Mouse (Mus musculus) midbrain, embryonic 14.5 days (tissue): ENCODE results near the gene Cd24a. TPM values are rescaled to one million over a fixed set of nuclear protein-coding genes. Genes with fewer than 3 reads are reported as not detected.

ENCODE experiments used
- ATAC-seq: fragments of 200-750 bp; cut with Nextera tagmentation; 2 replicates; pipeline ENCODE4 v1.8.0; 2017; ENCODE audit warnings: moderate number of reproducible peaks, moderate library complexity; ENCODE audit not compliant: low FRiP score, low TSS enrichment
- DNase-seq: peaks from one replicate; pipeline ENCODE4 v3.0.0-alpha.2; 2015
- H3K27ac ChIP-seq: fragments of 300-500 bp; sonication (generic); replicated peaks from 2 replicates; pipeline ENCODE4 v1.5.1; 2014; ENCODE audit warnings: mild to moderate bottlenecking, low read depth, low read length, moderate library complexity
- H3K27me3 ChIP-seq: fragments of 300-500 bp; sonication (generic); 2 replicates; pipeline ENCODE4 v1.6.1; 2014; ENCODE audit warnings: low read length, control low read depth, mixed read lengths; ENCODE audit not compliant: control insufficient read depth, insufficient read depth
- H3K36me3 ChIP-seq: fragments of 300-500 bp; sonication (generic); 2 replicates; pipeline ENCODE4 v1.6.1; 2014; ENCODE audit warnings: low read length, control low read depth; ENCODE audit not compliant: control insufficient read depth, insufficient read depth
- H3K4me1 ChIP-seq: fragments of 300-500 bp; sonication (generic); 2 replicates; pipeline ENCODE4 v1.6.1; 2014; ENCODE audit warnings: mild to moderate bottlenecking, antibody characterized with exemption, low read length, control low read depth; ENCODE audit not compliant: control insufficient read depth, insufficient read depth
- H3K4me2 ChIP-seq: fragments of 300-500 bp; sonication (generic); 2 replicates; pipeline ENCODE4 v1.6.1; 2014; ENCODE audit warnings: mild to moderate bottlenecking, low read length, moderate library complexity
- H3K4me3 ChIP-seq: fragments of 300-500 bp; sonication (generic); replicated peaks from 2 replicates; pipeline ENCODE4 v1.5.1; 2014; ENCODE audit warnings: low read depth, low read length
- H3K9ac ChIP-seq: fragments of 300-500 bp; sonication (generic); replicated peaks from 2 replicates; pipeline ENCODE4 v1.6.1; 2014; ENCODE audit warnings: mild to moderate bottlenecking, low read length, moderate library complexity
- H3K9me3 ChIP-seq: fragments of 300-500 bp; sonication (generic); 2 replicates; pipeline ENCODE4 v1.6.1; 2016; ENCODE audit warnings: low read length, control low read depth, mixed read lengths; ENCODE audit not compliant: control insufficient read depth
- WGBS: fragments of 180-500 bp; shearing (Covaris S2); extraction: QIAGEN DNeasy Blood & Tissue Kit; methylation state at CpG from one replicate; pipeline ENCODE4 v1.1.7; 2014; 5-methylcytosine and 5-hydroxymethylcytosine counted together
- polyA plus RNA-seq: library from polyadenylated mRNA; unstranded; fragments of >200 nt; fragmentation: Nextera tagmentation; extraction: Ambion mirVana; gene quantifications from 2 replicates; pipeline ENCODE4 v1.2.1, GENCODE M21; 2014

The Cd24a gene
- polyA plus RNA-seq, 1 experiment from 2014 or later = 1,163 TPM

GRCm38 (mm10) chr10:43550923-43551322, 27.2 kb upstream of the Cd24a start:
- Histone ChIP-seq H3K27ac (no peak overlapping the region; the same call in none of the 2 replicates), H3K9ac (no peak overlapping the region), H3K9me3 (no peaks in the 10 kb centered on the region), H3K36me3 (no peaks in the 10 kb centered on the region), H3K4me3 (no peak overlapping the region), H3K4me1 (no peaks in the 10 kb centered on the region), H3K27me3 (no peaks in the 10 kb centered on the region), H3K4me2 (no peak overlapping the region)
- ATAC-seq = no peak
- WGBS = 39% methylated on average over 3 of the region's 3 CpGs
- DNase-seq = no peak

- no peak overlapping the region; the same call in 1 of the 2 replicates for H3K27ac ChIP-seq
- H3K27me3 ChIP-seq = no peaks in the 10 kb centered on the region
- no peaks in the 10 kb centered on the region for H3K9me3 ChIP-seq
- no peak overlapping the region for H3K4me2 ChIP-seq
- 35% methylated on average over 3 of the region's 3 CpGs for WGBS
- no peak overlapping the region for H3K4me3 ChIP-seq
- H3K4me1 ChIP-seq = no peaks in the 10 kb centered on the region
- no peaks in the 10 kb centered on the region for H3K36me3 ChIP-seq
- DNase-seq (peak; percentile 32), ATAC-seq (no peak)
- no peak overlapping the region for H3K9ac ChIP-seq
Measured at GRCm38 (mm10) chr10:43551388-43551787, 26.7 kb upstream of the Cd24a start.

- H3K36me3 ChIP-seq = no peaks in the 10 kb centered on the region
- WGBS = 95% methylated on average over 5 of the region's 5 CpGs
- no peak overlapping the region for H3K4me2 ChIP-seq
Measured at GRCm38 (mm10) chr10:43557630-43558165, 20.4 kb upstream of the Cd24a start.

GRCm38 (mm10) chr10:43559313-43559712, 18.8 kb upstream of the Cd24a start:
- H3K27me3 ChIP-seq = no peaks in the 10 kb centered on the region
- H3K27ac ChIP-seq = no peak overlapping the region
- ATAC-seq (no peak), DNase-seq (no peak)
- no peaks in the 10 kb centered on the region for H3K4me1 ChIP-seq
- 85% methylated on average over 11 of the region's 11 CpGs for WGBS
- no peak overlapping the region for H3K4me2 ChIP-seq
- no peaks in the 10 kb centered on the region for H3K9me3 ChIP-seq
- no peak overlapping the region for H3K9ac ChIP-seq
- no peak overlapping the region for H3K4me3 ChIP-seq
- no peaks in the 10 kb centered on the region for H3K36me3 ChIP-seq

More at GRCm38 (mm10) chr10:43557630-43558165, 20.4 kb upstream of the Cd24a start:
- ATAC-seq (no peak), DNase-seq (no peak)
- Histone ChIP-seq H3K4me3 (no peak overlapping the region), H3K27ac (no peak overlapping the region), H3K27me3 (no peaks in the 10 kb centered on the region), H3K9ac (no peak overlapping the region), H3K4me1 (no peaks in the 10 kb centered on the region), H3K9me3 (no peaks in the 10 kb centered on the region)

GRCm38 (mm10) chr10:43560765-43561164, 17.3 kb upstream of the Cd24a start:
- 35% methylated on average over 2 of the region's 2 CpGs for WGBS

GRCm38 (mm10) chr10:43561311-43561710, 16.8 kb upstream of the Cd24a start:
- Histone ChIP-seq H3K4me2 (no peak overlapping the region), H3K4me3 (no peak overlapping the region), H3K9ac (no peak overlapping the region), H3K27ac (no peak overlapping the region), H3K9me3 (no peaks in the 10 kb centered on the region), H3K4me1 (no peaks in the 10 kb centered on the region), H3K27me3 (no peaks in the 10 kb centered on the region), H3K36me3 (no peaks in the 10 kb centered on the region)
- ATAC-seq (no peak), DNase-seq (no peak)
- 95% methylated on average over 2 of the region's 2 CpGs for WGBS

More at GRCm38 (mm10) chr10:43560765-43561164, 17.3 kb upstream of the Cd24a start:
- no peak for DNase-seq
- Histone ChIP-seq H3K27me3 (no peaks in the 10 kb centered on the region), H3K27ac (no peak overlapping the region), H3K4me3 (no peak overlapping the region), H3K9me3 (no peaks in the 10 kb centered on the region), H3K9ac (no peak overlapping the region), H3K4me2 (no peak overlapping the region), H3K4me1 (no peaks in the 10 kb centered on the region), H3K36me3 (no peaks in the 10 kb centered on the region)
- no peak for ATAC-seq

GRCm38 (mm10) chr10:43574352-43574751, 3.7 kb upstream of the Cd24a start:
- Histone ChIP-seq H3K27ac (no peak overlapping the region), H3K4me1 (peaks cover 13% of the 10 kb centered on the region), H3K4me3 (no peak overlapping the region), H3K4me2 (no peak overlapping the region), H3K9ac (no peak overlapping the region), H3K36me3 (no peaks in the 10 kb centered on the region), H3K9me3 (no peaks in the 10 kb centered on the region; the same call in 1 of the 2 replicates), H3K27me3 (peaks cover 3% of the 10 kb centered on the region; the same call in 1 of the 2 replicates)
- ATAC-seq (no peak), DNase-seq (no peak)
- WGBS = 89% methylated on average over 2 of the region's 2 CpGs

GRCm38 (mm10) chr10:43574956-43575355, 3.1 kb upstream of the Cd24a start:
- no peak overlapping the region for H3K9ac ChIP-seq
- DNase-seq (peak; percentile 94), ATAC-seq (no peak)
- WGBS = 0% methylated on average over 3 of the region's 3 CpGs
- peaks cover 3% of the 10 kb centered on the region; the same call in 1 of the 2 replicates for H3K27me3 ChIP-seq
- H3K9me3 ChIP-seq = no peaks in the 10 kb centered on the region; the same call in 1 of the 2 replicates
- no peak overlapping the region for H3K4me3 ChIP-seq
- H3K4me2 ChIP-seq = no peak overlapping the region
- no peak overlapping the region for H3K27ac ChIP-seq
- H3K4me1 ChIP-seq = peaks cover 13% of the 10 kb centered on the region
- no peaks in the 10 kb centered on the region for H3K36me3 ChIP-seq

GRCm38 (mm10) chr10:43577299-43577996, 636 bp upstream of the Cd24a start:
- peak; percentile 56 for DNase-seq
- Histone ChIP-seq H3K27ac (no peak overlapping the region), H3K27me3 (peaks cover 3% of the 10 kb centered on the region; the same call in 1 of the 2 replicates), H3K9me3 (no peaks in the 10 kb centered on the region), H3K4me2 (peak overlapping the region; percentile 84), H3K4me1 (peaks cover 19% of the 10 kb centered on the region), H3K4me3 (peak overlapping the region; percentile 84), H3K9ac (0 out of 2 replicates have a peak overlapping the region, but pooled peaks have one; percentile 98), H3K36me3 (peaks cover 2% of the 10 kb centered on the region; the same call in 1 of the 2 replicates)
- WGBS = 17% methylated on average over 19 of the region's 19 CpGs
- ATAC-seq = no peak
